Mouse (Mus musculus): ENCODE measurements around the gene Taok3. TPM values are rescaled to one million over a fixed set of nuclear protein-coding genes. Genes with fewer than 3 reads are reported as not detected.

The Taok3 gene
- polyA plus RNA-seq, 1 experiment: 6.6 TPM

- H3K79me3 ChIP-seq (ENCODE audit: low read depth): no peaks in the 10 kb centered on the region
- no peak overlapping the region for H3ac ChIP-seq (ENCODE audit: control insufficient read depth, insufficient read length, low read depth)
- H3K36me3 ChIP-seq (ENCODE audit: control insufficient read depth, insufficient read depth): no peaks in the 10 kb centered on the region
- TF ChIP-seq MYOG (IDR thresholded peaks at IDR 0.05; ENCODE audit: control insufficient read depth, extremely low read depth, insufficient read length): no peak
- no peak for TF ChIP-seq CEBPB (IDR thresholded peaks at IDR 0.05; ENCODE audit: low read depth)
- TF ChIP-seq MAX (IDR thresholded peaks at IDR 0.05): no peak
- TF ChIP-seq CTCF (IDR thresholded peaks at IDR 0.05; ENCODE audit: control insufficient read depth, insufficient read depth, insufficient read length): no peak
- TF ChIP-seq USF1 (IDR thresholded peaks at IDR 0.05; ENCODE audit: low read depth): no peak
- no peak for TF ChIP-seq FOSL1 (IDR thresholded peaks at IDR 0.05; ENCODE audit: insufficient read depth, low read length, poor library complexity, severe bottlenecking)
- no peak for TF ChIP-seq MYOD1 (IDR thresholded peaks at IDR 0.05; ENCODE audit: control insufficient read depth, insufficient read length, low read depth)
- no peak overlapping the region for H3K4me3 ChIP-seq (ENCODE audit: insufficient read depth, poor library complexity, severe bottlenecking)
- H3K79me2 ChIP-seq (ENCODE audit: control insufficient read depth, insufficient read depth): no peaks in the 10 kb centered on the region
- no peaks in the 10 kb centered on the region for H3K27me3 ChIP-seq (ENCODE audit: control insufficient read depth, insufficient read depth, insufficient read length)
Observed at GRCm38 (mm10) chr5:117185673-117186072, 65.7 kb downstream of the Taok3 start.

- Histone ChIP-seq H3K4me3 (ENCODE audit: insufficient read depth, poor library complexity, severe bottlenecking) (no peak overlapping the region), H3K27me3 (ENCODE audit: control insufficient read depth, insufficient read depth, insufficient read length) (no peaks in the 10 kb centered on the region), H3K79me2 (ENCODE audit: control insufficient read depth, insufficient read depth) (no peaks in the 10 kb centered on the region), H3ac (ENCODE audit: control insufficient read depth, insufficient read length, low read depth) (no peak overlapping the region), H3K79me3 (ENCODE audit: low read depth) (no peaks in the 10 kb centered on the region), H3K36me3 (ENCODE audit: control insufficient read depth, insufficient read depth) (no peaks in the 10 kb centered on the region)
- TF ChIP-seq USF1 (IDR thresholded peaks at IDR 0.05; ENCODE audit: low read depth): no peak
- TF ChIP-seq CTCF (IDR thresholded peaks at IDR 0.05; ENCODE audit: control insufficient read depth, insufficient read depth, insufficient read length): no peak
- no peak for TF ChIP-seq CEBPB (IDR thresholded peaks at IDR 0.05; ENCODE audit: low read depth)
- no peak for TF ChIP-seq MYOD1 (IDR thresholded peaks at IDR 0.05; ENCODE audit: control insufficient read depth, insufficient read length, low read depth)
- no peak for TF ChIP-seq FOSL1 (IDR thresholded peaks at IDR 0.05; ENCODE audit: insufficient read depth, low read length, poor library complexity, severe bottlenecking)
- no peak for TF ChIP-seq MAX (IDR thresholded peaks at IDR 0.05)
- TF ChIP-seq MYOG (IDR thresholded peaks at IDR 0.05; ENCODE audit: control insufficient read depth, extremely low read depth, insufficient read length): no peak
Observed at GRCm38 (mm10) chr5:117192061-117192460, 72.1 kb downstream of the Taok3 start.

GRCm38 (mm10) chr5:117193748-117194147 is 73.8 kb downstream of the Taok3 start:
- Histone ChIP-seq H3K79me2 (ENCODE audit: control insufficient read depth, insufficient read depth) (no peaks in the 10 kb centered on the region), H3K79me3 (ENCODE audit: low read depth) (no peaks in the 10 kb centered on the region), H3K4me3 (ENCODE audit: insufficient read depth, poor library complexity, severe bottlenecking) (no peak overlapping the region), H3K36me3 (ENCODE audit: control insufficient read depth, insufficient read depth) (no peaks in the 10 kb centered on the region), H3K27me3 (ENCODE audit: control insufficient read depth, insufficient read depth, insufficient read length) (no peaks in the 10 kb centered on the region), H3ac (ENCODE audit: control insufficient read depth, insufficient read length, low read depth) (no peak overlapping the region)
- TF ChIP-seq CTCF (IDR thresholded peaks at IDR 0.05; ENCODE audit: control insufficient read depth, insufficient read depth, insufficient read length) (no peak), CEBPB (IDR thresholded peaks at IDR 0.05; ENCODE audit: low read depth) (no peak), MYOD1 (IDR thresholded peaks at IDR 0.05; ENCODE audit: control insufficient read depth, insufficient read length, low read depth) (no peak), USF1 (IDR thresholded peaks at IDR 0.05; ENCODE audit: low read depth) (no peak), MAX (IDR thresholded peaks at IDR 0.05) (no peak), FOSL1 (IDR thresholded peaks at IDR 0.05; ENCODE audit: insufficient read depth, low read length, poor library complexity, severe bottlenecking) (no peak), MYOG (IDR thresholded peaks at IDR 0.05; ENCODE audit: control insufficient read depth, extremely low read depth, insufficient read length) (no peak)

GRCm38 (mm10) chr5:117194672-117195071 is 74.7 kb downstream of the Taok3 start:
- Histone ChIP-seq H3K4me3 (ENCODE audit: insufficient read depth, poor library complexity, severe bottlenecking) (no peak overlapping the region), H3K27me3 (ENCODE audit: control insufficient read depth, insufficient read depth, insufficient read length) (no peaks in the 10 kb centered on the region), H3K36me3 (ENCODE audit: control insufficient read depth, insufficient read depth) (no peaks in the 10 kb centered on the region), H3K79me2 (ENCODE audit: control insufficient read depth, insufficient read depth) (no peaks in the 10 kb centered on the region), H3K79me3 (ENCODE audit: low read depth) (no peaks in the 10 kb centered on the region), H3ac (ENCODE audit: control insufficient read depth, insufficient read length, low read depth) (no peak overlapping the region)
- no peak for TF ChIP-seq FOSL1 (IDR thresholded peaks at IDR 0.05; ENCODE audit: insufficient read depth, low read length, poor library complexity, severe bottlenecking)
- TF ChIP-seq CEBPB (IDR thresholded peaks at IDR 0.05; ENCODE audit: low read depth): no peak
- no peak for TF ChIP-seq CTCF (IDR thresholded peaks at IDR 0.05; ENCODE audit: control insufficient read depth, insufficient read depth, insufficient read length)
- no peak for TF ChIP-seq MAX (IDR thresholded peaks at IDR 0.05)
- no peak for TF ChIP-seq USF1 (IDR thresholded peaks at IDR 0.05; ENCODE audit: low read depth)
- no peak for TF ChIP-seq MYOG (IDR thresholded peaks at IDR 0.05; ENCODE audit: control insufficient read depth, extremely low read depth, insufficient read length)
- TF ChIP-seq MYOD1 (IDR thresholded peaks at IDR 0.05; ENCODE audit: control insufficient read depth, insufficient read length, low read depth): no peak

- Histone ChIP-seq H3K36me3 (ENCODE audit: control insufficient read depth, insufficient read depth) (peaks cover 3% of the 10 kb centered on the region), H3K27me3 (ENCODE audit: control insufficient read depth, insufficient read depth, insufficient read length) (no peaks in the 10 kb centered on the region), H3K79me3 (ENCODE audit: low read depth) (no peaks in the 10 kb centered on the region), H3ac (ENCODE audit: control insufficient read depth, insufficient read length, low read depth) (no peak overlapping the region), H3K79me2 (ENCODE audit: control insufficient read depth, insufficient read depth) (no peaks in the 10 kb centered on the region), H3K4me3 (ENCODE audit: insufficient read depth, poor library complexity, severe bottlenecking) (no peak overlapping the region)
- no peak for TF ChIP-seq FOSL1 (IDR thresholded peaks at IDR 0.05; ENCODE audit: insufficient read depth, low read length, poor library complexity, severe bottlenecking)
- no peak for TF ChIP-seq CEBPB (IDR thresholded peaks at IDR 0.05; ENCODE audit: low read depth)
- no peak for TF ChIP-seq CTCF (IDR thresholded peaks at IDR 0.05; ENCODE audit: control insufficient read depth, insufficient read depth, insufficient read length)
- no peak for TF ChIP-seq MYOG (IDR thresholded peaks at IDR 0.05; ENCODE audit: control insufficient read depth, extremely low read depth, insufficient read length)
- TF ChIP-seq USF1 (IDR thresholded peaks at IDR 0.05; ENCODE audit: low read depth): no peak
- no peak for TF ChIP-seq MAX (IDR thresholded peaks at IDR 0.05)
- no peak for TF ChIP-seq MYOD1 (IDR thresholded peaks at IDR 0.05; ENCODE audit: control insufficient read depth, insufficient read length, low read depth)
Observed at GRCm38 (mm10) chr5:117196551-117196950, 76.6 kb downstream of the Taok3 start.

- H3K4me3 ChIP-seq (ENCODE audit: insufficient read depth, poor library complexity, severe bottlenecking): no peak overlapping the region
- no peak overlapping the region for H3ac ChIP-seq (ENCODE audit: control insufficient read depth, insufficient read length, low read depth)
- no peaks in the 10 kb centered on the region for H3K79me2 ChIP-seq (ENCODE audit: control insufficient read depth, insufficient read depth)
- peaks cover 3% of the 10 kb centered on the region for H3K36me3 ChIP-seq (ENCODE audit: control insufficient read depth, insufficient read depth)
- no peaks in the 10 kb centered on the region for H3K27me3 ChIP-seq (ENCODE audit: control insufficient read depth, insufficient read depth, insufficient read length)
- H3K79me3 ChIP-seq (ENCODE audit: low read depth): no peaks in the 10 kb centered on the region
- TF ChIP-seq USF1 (IDR thresholded peaks at IDR 0.05; ENCODE audit: low read depth) (no peak), MAX (IDR thresholded peaks at IDR 0.05) (no peak), FOSL1 (IDR thresholded peaks at IDR 0.05; ENCODE audit: insufficient read depth, low read length, poor library complexity, severe bottlenecking) (no peak), CEBPB (IDR thresholded peaks at IDR 0.05; ENCODE audit: low read depth) (no peak), CTCF (IDR thresholded peaks at IDR 0.05; ENCODE audit: control insufficient read depth, insufficient read depth, insufficient read length) (no peak), MYOD1 (IDR thresholded peaks at IDR 0.05; ENCODE audit: control insufficient read depth, insufficient read length, low read depth) (no peak), MYOG (IDR thresholded peaks at IDR 0.05; ENCODE audit: control insufficient read depth, extremely low read depth, insufficient read length) (no peak)
Observed at GRCm38 (mm10) chr5:117198390-117198789, 78.5 kb downstream of the Taok3 start.
